Mouse (Mus musculus) erythroblast, embryonic 14.5 days (primary cell): ENCODE data around the gene Tbc1d10b. TPM values are rescaled to one million over a fixed set of nuclear protein-coding genes. Genes with fewer than 3 reads are reported as not detected.
"Not testable (repeated sequence)": the region's sequence is repeated elsewhere in the genome, so short reads cannot be mapped to it uniquely, and the experiment has no call there.

ENCODE experiments used
- H3K27me3 ChIP-seq: 2 replicates; pipeline ENCODE4 v1.6.1; 2012; ENCODE audit warnings: inconsistent platforms; ENCODE audit not compliant: control insufficient read depth
- H3K36me3 ChIP-seq: 2 replicates; pipeline ENCODE4 v1.6.1; 2012; ENCODE audit warnings: mild to moderate bottlenecking, inconsistent platforms; ENCODE audit not compliant: control insufficient read depth
- H3K4me1 ChIP-seq: 2 replicates; pipeline ENCODE4 v1.6.1; 2012; ENCODE audit warnings: inconsistent platforms; ENCODE audit not compliant: control insufficient read depth
- H3K4me3 ChIP-seq: replicated peaks from 2 replicates; pipeline ENCODE3; 2012; ENCODE audit warnings: moderate library complexity, mild to moderate bottlenecking, inconsistent platforms
- H3K9me3 ChIP-seq: 2 replicates; pipeline ENCODE4 v1.6.1; 2012; ENCODE audit warnings: low read length, inconsistent platforms, mixed read lengths; ENCODE audit not compliant: control insufficient read depth
- GATA1 ChIP-seq: IDR thresholded peaks from 2 replicates; pipeline ENCODE4 v1.6.1; 2012; ENCODE audit warnings: low read length, inconsistent platforms, mixed read lengths
- TAL1 ChIP-seq: IDR thresholded peaks from 3 replicates; pipeline ENCODE4 v1.6.1; 2012; ENCODE audit warnings: low read length, inconsistent platforms, mixed read lengths
- polyA plus RNA-seq: library from polyadenylated mRNA; stranded (reverse); fragments of >175 nt; gene quantifications from 2 replicates; pipeline ENCODE4 v1.2.3, GENCODE M21; 2012

Gene Tbc1d10b
- polyA plus RNA-seq, 1 experiment, result 10.4 TPM

- Histone ChIP-seq H3K9me3 (no peaks in the 10 kb centered on the region), H3K4me1 (peaks cover 49% of the 10 kb centered on the region), H3K27me3 (no peaks in the 10 kb centered on the region), H3K36me3 (peaks cover 69% of the 10 kb centered on the region), H3K4me3 (no peak overlapping the region)
- TF ChIP-seq GATA1 (no peak), TAL1 (no peak)
These were observed 15.3 kb downstream of the Tbc1d10b start for GRCm38 (mm10) chr7:127192989-127193388.

DNA sequence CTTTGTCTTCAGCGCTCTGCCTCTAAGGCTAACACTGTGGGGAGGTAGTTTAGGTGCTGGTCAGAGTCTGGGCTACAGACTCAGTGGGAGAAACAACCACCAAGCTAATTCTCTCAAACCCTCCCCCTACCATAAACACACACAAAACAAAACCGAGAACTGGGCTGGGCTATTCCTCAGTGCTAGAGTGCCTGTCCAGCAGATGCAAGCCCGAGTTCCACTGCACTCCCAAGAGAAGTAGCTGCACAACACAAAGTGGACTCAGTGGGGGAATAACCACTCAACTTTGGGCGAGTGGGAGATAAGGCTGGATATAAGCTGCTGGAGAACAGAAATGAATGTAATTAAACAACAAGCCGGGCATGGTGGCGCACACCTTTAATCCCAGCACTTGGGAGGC, 17.6 kb downstream of the Tbc1d10b start:
- no peaks in the 10 kb centered on the region for H3K9me3 ChIP-seq
- peaks cover 52% of the 10 kb centered on the region for H3K36me3 ChIP-seq
- no peak for TF ChIP-seq GATA1
- peaks cover 40% of the 10 kb centered on the region for H3K4me1 ChIP-seq
- no peaks in the 10 kb centered on the region for H3K27me3 ChIP-seq
- H3K4me3 ChIP-seq, result no peak overlapping the region

DNA sequence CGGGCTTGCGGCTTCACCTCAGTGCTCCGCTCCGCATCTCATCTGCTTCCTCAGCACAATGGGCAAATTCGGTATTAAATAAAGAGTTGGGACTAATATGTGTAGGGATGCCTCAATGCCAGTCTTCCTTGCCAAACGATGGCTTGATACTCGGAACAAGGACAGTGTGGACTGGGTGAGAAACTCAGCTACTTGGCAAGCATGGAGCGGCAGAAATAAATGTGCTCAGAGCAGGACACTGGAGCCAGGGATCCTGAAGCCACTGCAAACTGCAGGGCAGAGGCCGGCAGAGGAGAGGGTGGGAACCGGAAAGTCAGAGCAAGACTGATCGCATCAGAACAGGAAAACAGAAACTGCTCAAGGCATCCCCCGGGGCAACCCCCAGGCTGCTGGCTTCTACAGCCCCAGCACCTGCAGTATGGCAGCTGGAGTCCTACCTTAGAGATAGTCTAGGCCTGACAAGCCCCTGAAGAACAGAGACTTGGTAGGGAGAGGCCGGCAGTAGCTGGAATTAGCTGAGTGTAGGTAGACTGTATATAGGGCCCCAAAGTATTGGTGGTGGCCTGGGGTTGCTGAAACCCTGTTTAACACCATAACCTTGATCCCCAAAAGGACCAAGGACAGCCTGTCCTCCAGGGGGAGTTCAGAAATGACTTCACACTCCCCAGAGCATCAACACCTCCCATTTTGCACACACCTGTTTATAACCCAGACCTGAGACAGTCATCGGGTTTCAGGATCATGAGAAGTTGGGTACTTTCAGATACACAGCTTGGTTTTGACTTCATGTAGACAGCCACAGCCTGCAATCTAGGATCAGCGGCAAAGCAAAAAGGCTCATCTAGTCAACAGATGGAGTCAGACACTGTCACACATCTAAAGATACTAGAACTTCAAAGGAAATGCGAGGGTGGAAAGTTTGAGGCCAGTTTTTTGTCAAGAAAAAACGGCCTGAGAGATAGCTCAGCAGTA, 19.7 kb downstream of the Tbc1d10b start:
- H3K36me3 ChIP-seq, result peaks cover 37% of the 10 kb centered on the region
- peaks cover 37% of the 10 kb centered on the region for H3K4me1 ChIP-seq
- no peaks in the 10 kb centered on the region for H3K9me3 ChIP-seq
- no peak for TF ChIP-seq TAL1
- H3K27me3 ChIP-seq, result no peaks in the 10 kb centered on the region
- H3K4me3 ChIP-seq, result no peak overlapping the region

GRCm38 (mm10) chr7:127187351-127187750, 20.9 kb downstream of the Tbc1d10b start:
- TF ChIP-seq TAL1 (no peak), GATA1 (no peak)
- peaks cover 24% of the 10 kb centered on the region for H3K36me3 ChIP-seq
- H3K9me3 ChIP-seq, result no peaks in the 10 kb centered on the region
- H3K4me3 ChIP-seq, result no peak overlapping the region
- peaks cover 42% of the 10 kb centered on the region for H3K4me1 ChIP-seq
- H3K27me3 ChIP-seq, result no peaks in the 10 kb centered on the region

- Histone ChIP-seq H3K36me3 (peaks cover 7% of the 10 kb centered on the region), H3K27me3 (no peaks in the 10 kb centered on the region), H3K4me1 (peaks cover 51% of the 10 kb centered on the region), H3K9me3 (no peaks in the 10 kb centered on the region), H3K4me3 (no peak overlapping the region)
- TF ChIP-seq GATA1 (no peak), TAL1 (no peak)
These were observed 22.7 kb downstream of the Tbc1d10b start for GRCm38 (mm10) chr7:127185601-127186000.

DNA sequence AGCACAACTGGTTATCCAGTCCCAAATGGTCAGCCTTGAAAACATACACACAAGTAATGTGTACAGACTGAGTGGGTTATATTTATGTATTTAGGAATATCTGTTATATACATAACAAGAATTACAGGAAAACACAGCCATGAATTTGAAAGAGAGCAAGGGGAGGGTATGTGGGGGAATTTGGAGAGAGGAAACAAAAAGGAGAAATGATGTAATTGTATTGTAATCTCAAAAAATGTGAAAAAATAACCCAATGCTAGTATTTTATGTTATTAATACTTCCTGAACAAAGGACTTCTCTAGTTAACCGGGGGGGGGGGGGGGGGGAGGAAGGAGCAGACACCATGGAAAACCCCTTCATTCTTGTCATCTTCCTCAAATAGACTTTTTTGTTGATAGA, 23.5 kb downstream of the Tbc1d10b start:
- no peak overlapping the region for H3K4me3 ChIP-seq
- H3K27me3 ChIP-seq, result no peaks in the 10 kb centered on the region
- TF ChIP-seq TAL1 (no peak), GATA1 (no peak)
- H3K4me1 ChIP-seq, result peaks cover 55% of the 10 kb centered on the region
- H3K36me3 ChIP-seq, result peaks cover 3% of the 10 kb centered on the region; the same call in 1 of the 2 replicates
- no peaks in the 10 kb centered on the region for H3K9me3 ChIP-seq

- TF ChIP-seq TAL1 (no peak), GATA1 (no peak)
- H3K36me3 ChIP-seq, result no peaks in the 10 kb centered on the region
- peaks cover 51% of the 10 kb centered on the region for H3K4me1 ChIP-seq
- peaks cover 2% of the 10 kb centered on the region; the same call in 1 of the 2 replicates for H3K9me3 ChIP-seq
- H3K27me3 ChIP-seq, result no peaks in the 10 kb centered on the region
- no peak overlapping the region for H3K4me3 ChIP-seq
These were observed 24.4 kb downstream of the Tbc1d10b start for GRCm38 (mm10) chr7:127183828-127184227.

DNA sequence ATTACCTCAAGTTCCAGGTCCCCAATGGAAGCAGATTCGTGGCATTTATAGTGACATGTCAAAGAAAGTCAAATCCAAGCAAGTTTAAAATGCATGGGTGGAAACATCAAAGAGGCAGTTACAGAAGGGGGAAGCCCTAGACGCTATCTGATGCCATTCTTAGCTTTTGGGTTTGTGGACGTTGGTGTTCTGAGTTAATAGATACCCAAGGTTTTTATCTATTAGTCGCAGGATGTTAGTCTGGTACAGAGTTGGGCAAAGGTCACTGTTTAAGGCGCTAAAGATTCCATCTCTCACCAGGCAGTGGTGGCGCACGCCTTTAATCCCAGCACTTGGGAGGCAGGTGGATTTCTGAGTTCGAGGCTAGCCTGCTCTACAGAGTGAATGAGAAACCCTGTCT, 24.9 kb downstream of the Tbc1d10b start:
- TF ChIP-seq TAL1 (no peak; the same call in 2 of the 3 replicates), GATA1 (peak; percentile 43; the same call in 1 of the 2 replicates)
- H3K4me3 ChIP-seq, result no peak overlapping the region
- peaks cover 49% of the 10 kb centered on the region for H3K4me1 ChIP-seq
- no peaks in the 10 kb centered on the region for H3K36me3 ChIP-seq
- no peaks in the 10 kb centered on the region for H3K27me3 ChIP-seq
- H3K9me3 ChIP-seq, result peaks cover 2% of the 10 kb centered on the region; the same call in 1 of the 2 replicates

GRCm38 (mm10) chr7:127181724-127182123, 26.5 kb downstream of the Tbc1d10b start:
- not testable (repeated sequence) for H3K27me3 ChIP-seq, H3K36me3 ChIP-seq, H3K9me3 ChIP-seq, H3K4me3 ChIP-seq
- H3K4me1 ChIP-seq, result peaks cover 55% of the 10 kb centered on the region
